Mouse (Mus musculus): ENCODE data around the gene Vrk1.

Vrk1 gene

DNA sequence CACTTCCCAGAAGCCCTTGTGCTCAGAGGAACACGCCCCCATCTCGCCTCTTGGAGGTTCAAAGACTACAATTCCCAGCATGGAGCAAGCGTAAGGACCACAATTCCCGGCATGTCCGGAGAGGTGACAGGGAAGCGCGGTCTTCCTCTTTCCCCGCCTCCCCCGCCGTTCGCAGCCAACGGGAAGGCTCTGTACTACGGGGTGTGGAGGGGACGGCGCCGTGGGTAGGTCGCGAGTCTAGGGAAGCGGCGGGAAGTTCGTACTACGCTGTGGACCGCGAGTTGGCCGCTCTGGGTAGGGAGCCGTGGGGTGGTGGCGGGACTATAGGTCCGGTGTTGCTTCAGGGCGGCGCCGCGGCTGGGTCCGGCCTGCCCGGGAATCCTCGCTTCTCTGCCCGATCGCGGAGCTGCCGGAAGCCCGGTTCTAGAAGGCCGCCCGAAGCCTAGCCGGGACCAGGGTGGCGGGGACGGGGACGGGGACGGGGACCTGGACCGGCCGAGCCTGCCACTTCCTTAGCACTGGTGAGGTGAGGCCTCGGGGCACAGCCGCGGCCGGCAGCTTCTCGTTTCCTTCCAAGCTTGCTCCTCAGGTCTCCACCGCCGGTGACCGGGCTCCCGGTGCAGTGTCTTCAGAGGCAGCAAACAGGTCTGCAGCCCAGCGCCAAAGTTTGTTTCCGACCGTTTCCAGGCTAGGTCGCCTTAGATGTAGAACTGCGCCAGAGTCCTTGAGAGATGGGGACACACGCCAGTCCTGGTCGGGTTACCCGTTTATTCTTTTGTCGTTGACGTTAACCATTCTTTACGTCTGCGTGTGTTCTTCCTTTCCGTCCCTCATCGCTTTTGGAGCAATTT is at the start of gene Vrk1:
Gene Vrk1 (plus strand): TSS at position 164 of the 851 bp plus-strand sequence.
- DNase-seq (ENCODE audit: low spot score in 2 of 2): peak; percentile 96

DNA sequence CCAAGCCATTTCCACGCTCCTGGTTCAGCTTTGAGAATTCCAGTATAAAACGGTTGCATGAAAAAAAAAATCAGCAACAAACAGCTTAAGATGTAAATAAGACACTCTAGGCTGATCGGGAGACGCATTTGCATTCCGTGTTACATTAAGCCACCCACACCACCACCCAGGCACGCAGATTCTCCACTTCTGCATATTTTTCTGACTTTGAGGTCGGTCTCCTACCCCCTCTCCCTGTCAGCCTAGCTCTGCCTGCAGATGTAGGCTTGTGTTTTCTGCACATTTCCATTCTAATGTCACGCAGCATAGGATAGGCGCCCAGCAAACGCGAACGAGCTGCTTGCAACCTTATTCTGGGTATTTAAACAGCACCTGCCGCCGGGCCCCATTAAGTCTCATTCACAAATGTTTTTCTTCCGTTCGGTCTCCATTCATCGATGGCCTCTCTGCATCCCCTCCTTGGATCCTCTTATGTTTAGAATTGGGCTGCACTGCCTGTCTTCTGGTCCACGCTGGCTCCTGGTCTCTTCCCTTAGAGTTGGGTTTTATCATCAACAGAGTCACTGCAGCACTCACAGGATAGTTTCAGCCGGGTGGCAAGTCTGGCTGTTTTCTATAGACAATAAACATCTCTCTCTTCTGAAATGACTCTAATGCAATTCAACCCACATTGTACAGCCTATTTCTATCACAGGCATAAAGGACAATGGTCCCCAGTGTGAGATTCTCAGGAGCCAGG is 49.3 kb upstream of the Vrk1 start:
- DNase-seq (ENCODE audit: low spot score in 2 of 2): peak; percentile 44 to 51

DNA sequence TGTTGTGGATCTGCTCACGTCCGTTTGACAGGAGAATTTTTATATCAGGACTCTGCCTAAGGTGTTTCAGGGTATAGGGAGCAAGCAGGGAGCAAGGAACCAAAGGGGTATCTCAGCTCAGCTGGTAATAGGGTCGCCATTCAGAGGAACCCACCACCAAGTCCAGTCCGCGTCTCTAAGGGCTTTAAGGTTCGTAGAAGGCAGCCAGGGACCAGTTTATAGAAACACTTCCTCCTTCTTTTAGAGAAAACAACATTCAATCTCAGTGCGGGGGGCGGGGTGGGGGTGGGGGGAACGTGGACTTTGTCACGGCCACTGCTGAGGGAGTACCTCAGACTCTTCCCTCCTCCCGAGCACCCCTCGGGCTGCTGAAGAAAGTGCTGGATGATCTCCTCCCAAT is 48.4 kb upstream of the Vrk1 start:
- no peak for DNase-seq (ENCODE audit: low spot score in 2 of 2)

DNA sequence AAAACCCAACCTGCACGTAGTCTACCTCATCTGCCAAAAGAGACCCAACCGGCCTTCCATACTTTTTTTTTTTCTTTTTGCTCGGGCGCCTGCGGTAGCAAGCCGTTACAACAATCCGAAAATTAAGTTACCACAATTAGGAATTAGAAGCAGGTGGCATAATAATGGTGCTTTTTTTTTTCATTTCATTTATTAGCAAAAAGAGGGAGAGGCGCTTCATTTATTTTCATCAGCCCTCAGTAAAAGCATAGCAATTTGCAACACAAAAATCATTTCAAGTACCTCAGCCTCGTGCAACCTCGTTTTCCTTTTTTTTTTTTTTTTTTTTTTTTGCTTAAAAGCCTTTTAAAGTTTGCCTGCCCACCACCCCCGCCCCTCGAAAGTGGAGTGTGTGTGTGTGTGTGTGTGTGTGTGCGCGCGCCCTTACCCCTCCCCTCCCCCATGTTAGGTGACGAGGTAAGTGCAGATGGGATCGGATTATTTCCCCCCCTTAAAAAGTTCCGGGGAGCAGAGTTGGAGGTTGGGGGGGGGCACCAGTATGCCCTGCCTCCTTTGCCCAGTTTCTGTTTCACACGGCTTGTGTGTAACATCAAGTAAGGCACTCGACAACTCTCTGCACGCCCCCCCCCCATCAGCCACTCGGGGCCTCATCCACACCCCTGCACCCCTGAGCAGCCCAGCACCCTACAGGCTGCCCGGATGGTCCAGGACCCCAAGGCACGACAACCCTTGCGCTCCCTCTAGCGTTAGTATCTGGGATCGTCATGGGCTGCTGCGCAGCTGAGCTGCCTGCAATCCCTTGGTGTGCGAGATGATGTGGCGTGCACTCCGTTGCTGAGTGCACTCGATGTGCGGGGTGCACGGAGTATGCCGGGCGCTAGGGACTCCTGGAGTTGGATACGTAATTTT is 47.7 kb upstream of the Vrk1 start:
- DNase-seq (ENCODE audit: low spot score in 2 of 2): peak; percentile 82 to 91

DNA sequence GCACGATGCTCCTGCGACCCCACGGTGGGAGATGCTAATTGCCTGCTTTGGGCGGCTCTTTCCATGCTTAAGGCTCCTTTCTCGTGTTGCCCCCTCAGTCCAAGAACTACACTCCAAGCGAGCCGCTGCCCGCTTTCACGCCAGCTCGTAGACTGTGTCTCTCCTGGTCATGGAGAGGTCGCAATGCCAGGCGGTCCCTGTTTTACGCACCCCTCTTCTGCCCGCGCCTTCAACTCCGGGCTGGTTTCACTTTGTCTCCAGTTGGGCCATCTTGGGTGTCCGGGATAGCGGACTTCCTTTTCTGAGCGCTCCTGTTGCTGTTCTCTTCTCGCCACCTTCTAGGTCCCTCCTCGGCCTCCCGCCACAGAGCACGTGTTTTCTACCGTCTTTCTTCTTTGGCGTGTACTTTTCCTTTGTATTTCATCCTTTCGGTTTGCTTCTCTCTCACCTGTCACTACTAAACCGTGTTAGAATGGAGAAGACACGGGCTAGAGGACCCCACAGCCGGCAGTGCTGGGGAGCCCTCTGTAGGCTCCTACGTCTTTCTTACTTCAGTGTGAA is 46.9 kb upstream of the Vrk1 start:
- no peak for DNase-seq (ENCODE audit: low spot score in 2 of 2)

DNA sequence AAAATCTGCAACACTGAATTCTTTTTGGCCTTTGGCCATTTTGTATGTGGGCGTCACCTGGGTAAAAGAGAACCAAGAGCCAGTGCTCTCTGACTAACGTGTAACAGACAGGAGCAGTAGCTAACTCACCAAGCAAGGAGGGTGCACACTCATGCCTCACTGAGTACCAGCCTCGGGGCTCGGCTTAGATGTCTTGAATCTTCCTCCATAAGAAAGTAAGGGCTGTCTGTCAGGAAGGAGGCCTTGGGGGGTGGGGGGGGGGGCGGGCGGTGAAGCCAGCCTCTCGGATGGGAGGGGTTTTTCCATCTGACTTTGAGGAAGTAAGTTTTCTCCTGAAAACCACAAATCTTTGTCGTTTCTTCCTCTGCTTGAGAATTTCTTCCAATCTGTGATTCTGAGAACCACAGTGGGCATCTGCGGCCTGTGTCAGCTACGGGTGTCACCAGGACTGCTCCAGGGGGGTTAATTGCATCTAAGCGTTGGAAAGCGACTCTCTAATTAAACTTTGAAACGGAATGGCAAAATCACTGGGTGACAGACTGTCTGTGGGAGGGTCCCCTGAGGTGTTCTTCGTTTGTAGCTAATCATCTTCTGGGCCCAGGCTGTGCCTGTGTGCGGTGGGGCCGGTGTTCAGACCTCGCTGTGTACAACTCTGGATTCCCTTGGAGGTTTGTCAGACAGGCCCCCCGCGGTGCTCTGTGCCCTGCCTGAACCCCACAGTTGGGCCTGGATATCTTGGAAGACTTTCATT is 43.0 kb upstream of the Vrk1 start:
- DNase-seq (ENCODE audit: low spot score in 2 of 2): no peak

DNA sequence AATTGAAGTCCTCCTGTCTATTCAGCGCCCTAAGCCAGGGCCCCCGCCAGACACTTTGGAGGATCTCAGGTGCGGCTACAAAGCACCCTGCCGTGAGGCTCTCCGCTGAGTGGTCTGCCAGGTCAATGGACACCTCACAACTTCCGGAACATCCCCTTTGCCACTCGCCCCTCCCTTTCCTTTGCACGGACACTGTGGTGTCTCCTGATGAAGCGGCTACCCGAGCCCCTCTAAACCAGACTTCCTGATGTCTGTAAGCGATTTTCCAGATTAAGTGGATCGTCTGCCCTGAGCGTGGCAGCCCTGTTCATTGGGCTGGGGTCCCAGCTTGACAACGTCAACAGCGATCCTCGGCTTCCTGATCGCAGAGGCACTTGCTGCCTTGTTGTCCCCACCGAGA is 42.2 kb upstream of the Vrk1 start:
- no peak for DNase-seq (ENCODE audit: low spot score in 2 of 2)

DNA sequence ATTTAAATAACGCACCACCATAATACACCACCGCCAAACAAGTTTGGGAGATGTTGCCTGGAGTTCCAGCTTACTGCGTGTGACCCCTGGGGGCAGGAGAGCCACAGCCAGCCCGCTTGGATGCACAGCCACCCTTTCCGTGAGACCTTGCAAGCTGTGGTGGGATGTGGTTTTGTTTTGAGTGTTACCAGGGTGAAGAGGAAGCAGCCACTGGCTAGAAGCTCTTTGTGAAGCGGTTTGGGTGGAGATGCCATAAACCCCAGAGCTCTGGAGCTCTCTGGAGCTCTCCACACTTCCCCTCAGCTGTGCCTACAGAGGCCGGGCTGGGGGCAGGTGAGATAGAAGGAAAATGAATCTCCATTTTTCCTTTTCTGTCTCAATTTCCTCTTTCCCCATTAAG is 38.8 kb upstream of the Vrk1 start:
- no peak for DNase-seq (ENCODE audit: low spot score in 2 of 2)

DNA sequence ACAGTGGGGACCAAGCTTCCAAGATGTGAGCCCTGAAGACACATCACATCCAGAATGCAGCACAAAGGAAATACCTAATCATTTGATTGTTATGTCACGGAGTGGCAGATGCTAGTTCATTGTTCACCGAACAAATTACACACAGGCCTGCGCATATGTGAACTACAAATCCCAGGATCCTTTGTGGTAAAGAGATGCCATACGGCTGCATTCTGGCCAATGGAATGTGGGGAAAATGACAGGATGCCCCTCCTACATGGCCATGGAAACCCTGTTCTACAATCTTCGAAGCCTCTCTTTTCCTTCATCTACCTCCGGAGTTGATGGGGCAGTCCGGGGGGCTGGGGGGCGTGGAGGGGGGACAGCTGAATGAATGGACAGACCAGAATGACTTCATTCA is 37.4 kb upstream of the Vrk1 start:
- no peak for DNase-seq (ENCODE audit: low spot score in 2 of 2)

DNA sequence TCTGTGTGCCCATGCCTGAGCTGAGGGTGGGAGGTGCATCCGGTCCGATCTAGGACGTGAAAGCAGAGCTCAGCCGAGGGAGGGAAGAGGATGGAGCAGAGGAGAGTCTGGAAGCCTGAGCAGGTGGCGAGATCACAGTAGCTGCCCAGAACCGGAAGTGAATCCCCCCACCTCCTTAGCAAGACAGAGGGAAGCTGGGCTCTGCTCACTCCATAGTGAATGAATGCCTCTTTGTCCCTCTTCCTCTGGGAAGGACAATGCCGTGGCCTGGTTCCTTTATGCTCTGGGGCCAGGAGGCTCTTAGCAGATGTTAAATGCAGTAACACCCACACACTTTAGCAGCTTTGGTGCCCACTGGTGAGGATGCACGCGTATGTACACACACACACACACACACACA is 36.3 kb upstream of the Vrk1 start:
- DNase-seq (ENCODE audit: low spot score in 2 of 2): no peak

DNA sequence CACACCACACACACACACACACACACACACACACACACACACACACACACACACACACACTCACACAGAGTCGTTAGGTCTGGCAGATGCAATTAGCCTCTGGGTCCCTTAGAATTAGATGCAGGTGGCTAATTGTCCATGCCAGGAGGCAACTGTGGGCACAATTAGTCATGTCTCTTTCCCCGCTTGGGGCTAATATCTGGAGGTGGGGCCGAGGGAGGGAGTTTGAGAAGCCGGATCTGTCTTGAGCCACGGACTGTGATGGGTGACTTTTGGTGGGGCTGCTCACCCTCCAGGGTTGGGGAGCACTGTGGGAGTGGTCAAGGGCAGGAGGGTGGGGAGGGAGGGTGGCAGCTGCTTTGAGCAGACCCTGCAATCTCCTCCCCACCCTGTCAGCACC is 35.9 kb upstream of the Vrk1 start:
- DNase-seq (ENCODE audit: low spot score in 2 of 2): no peak

DNA sequence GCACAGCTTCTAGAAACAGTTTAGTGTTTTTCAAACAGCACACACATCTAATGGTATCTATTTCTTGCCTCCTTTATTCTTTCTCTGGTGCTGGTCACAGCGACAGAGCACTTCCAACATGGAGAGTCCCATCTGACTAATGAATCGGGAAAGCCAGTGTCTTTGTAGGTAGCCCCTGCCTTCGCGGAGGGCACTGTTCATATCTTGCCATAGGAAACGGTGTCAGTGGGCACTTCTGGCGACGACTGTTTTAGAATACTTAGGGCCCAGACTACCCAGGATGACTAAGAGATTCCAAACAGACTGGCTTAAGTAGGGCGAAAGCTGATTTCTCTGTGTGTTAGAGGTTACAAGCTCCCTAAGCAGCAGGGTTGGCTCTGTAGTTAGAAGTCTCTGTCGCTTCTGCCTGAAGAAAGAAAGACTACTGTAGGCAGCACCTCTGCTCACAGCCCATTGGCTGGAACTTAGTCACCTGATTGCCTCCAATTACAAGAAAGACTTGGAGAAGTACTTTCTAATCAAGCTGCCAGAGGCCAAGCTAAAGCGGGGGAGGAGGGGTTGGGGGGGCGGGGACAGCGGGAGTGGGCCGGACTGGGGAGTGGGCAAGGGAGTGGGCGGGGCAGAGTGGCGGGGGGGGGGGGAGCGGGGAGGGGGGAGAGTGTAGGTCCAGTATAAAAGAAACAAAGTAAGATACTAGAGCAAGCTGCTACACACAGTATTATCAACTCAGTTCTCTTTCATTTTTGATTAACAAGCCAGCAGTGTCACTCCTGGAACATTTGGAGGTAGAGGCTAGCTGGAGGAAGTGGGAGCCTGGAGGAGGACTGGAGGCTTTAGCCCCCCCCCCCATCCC is 28.7 kb upstream of the Vrk1 start:
- DNase-seq (ENCODE audit: low spot score in 2 of 2): no peak

DNA sequence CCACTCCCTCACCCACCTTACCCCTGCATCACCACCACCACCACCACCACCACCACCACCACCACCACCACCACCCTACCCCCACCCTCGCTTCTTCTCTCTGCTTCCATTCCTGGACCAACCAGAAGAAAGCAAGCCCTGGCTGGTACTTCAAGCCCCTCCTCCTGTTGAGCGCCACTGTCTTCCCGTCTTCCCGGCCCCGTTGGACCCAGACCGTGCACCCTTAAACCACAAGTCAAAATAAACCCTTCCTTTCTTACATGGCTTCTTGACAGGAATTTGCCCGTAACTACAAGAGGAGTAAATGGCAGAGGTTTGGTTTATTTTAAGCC is 28.1 kb upstream of the Vrk1 start:
- no peak for DNase-seq (ENCODE audit: low spot score in 2 of 2)

DNA sequence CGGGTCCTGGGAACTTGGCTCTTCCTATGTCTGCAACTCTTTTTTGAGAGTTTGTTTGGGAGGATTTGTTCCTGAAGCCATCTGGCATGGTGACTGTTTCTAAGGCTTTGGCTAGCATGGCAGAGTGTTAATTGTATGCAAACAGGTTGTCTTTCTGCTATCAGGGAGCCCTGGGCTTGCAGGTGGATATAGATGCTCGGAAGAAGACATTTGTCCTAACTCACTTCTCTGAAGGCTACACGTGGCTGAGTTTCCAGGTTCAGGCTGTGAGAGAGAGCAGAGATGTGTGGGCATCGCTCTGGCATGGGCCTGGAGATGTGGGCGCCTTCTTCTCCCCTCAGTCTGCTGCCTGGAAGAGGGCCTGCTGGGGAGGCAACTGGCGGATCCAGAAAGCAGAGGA is 27.4 kb upstream of the Vrk1 start:
- DNase-seq (ENCODE audit: low spot score in 2 of 2): peak; percentile 25 to 31

DNA sequence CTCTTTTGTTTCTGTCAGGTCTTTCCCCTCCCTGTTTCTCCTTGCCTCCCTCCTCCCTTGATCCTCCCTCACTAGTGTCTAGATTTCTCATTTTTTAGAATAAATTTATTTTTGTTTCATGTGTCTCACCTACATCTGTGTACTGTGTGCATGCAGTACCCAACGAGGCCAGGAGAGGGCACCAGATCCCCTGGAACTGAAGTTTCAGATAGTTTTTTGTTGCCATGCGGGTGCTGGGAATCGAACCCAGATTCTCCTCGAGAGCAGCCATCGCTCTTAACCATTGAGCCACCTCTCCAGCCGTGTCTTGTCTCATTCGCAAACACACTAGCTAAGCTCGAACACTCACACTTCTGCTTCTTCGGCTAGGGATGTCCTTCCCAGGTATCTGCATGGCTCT is 26.5 kb upstream of the Vrk1 start:
- no peak for DNase-seq (ENCODE audit: low spot score in 2 of 2)

DNA sequence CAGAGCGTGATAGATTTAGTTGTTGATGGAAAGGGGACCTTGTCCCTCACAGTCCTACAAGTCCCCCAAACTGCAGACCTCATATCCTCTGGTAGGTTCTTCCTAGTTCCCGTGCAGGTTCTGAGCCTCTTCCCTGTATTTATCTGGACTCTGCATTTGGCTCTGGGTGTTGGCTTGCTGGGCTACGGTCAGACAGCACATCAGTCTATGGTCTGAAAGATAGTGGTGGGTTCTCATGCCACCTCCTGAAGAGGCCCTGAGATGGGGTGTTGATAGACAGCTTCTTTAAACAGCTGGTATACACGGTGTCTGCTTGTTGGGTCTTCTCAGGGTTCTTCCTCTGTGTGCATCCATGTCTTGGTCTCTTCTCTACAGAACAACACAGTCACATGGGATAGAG is 21.6 kb upstream of the Vrk1 start:
- DNase-seq (ENCODE audit: low spot score in 2 of 2): no peak

DNA sequence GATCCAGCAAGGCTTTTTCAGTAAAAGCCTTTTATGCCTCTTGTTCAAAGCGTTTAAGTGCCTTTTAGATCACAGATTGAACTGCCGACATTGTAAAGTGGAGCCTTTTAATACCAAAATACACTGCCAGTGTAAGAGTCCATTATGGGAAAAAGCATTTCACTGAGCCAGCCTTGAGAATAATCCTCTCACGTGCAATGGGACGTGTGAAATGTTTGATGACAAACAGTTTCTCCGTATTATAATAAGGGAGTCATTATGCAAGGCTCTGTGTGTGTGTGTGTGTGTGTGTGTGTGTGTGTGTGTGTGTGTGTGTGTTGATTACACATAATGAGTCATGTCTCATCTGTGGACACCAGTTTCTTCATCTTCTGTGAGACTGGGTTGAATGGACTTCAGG is 17.3 kb upstream of the Vrk1 start:
- DNase-seq (ENCODE audit: low spot score in 2 of 2): no peak

DNA sequence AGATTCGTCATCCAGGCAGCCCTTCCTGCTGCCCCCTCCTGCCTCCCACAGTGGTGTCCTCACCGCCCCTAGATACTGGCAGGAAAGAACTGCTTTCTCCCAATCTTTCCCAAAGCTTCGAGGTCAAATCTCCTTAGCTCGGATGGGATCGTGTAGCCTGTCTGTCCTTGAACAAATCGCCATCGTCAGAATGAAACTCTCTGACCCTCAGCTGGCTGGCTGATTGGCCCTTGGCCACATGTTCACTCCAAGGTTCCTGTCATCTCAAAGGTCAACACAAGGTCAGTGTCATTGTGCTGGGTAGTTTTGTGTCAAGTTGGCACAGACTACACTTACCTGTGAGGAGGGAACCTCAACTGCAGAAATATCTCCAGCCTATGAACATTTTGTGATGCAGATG is 16.7 kb upstream of the Vrk1 start:
- no peak for DNase-seq (ENCODE audit: low spot score in 2 of 2)

DNA sequence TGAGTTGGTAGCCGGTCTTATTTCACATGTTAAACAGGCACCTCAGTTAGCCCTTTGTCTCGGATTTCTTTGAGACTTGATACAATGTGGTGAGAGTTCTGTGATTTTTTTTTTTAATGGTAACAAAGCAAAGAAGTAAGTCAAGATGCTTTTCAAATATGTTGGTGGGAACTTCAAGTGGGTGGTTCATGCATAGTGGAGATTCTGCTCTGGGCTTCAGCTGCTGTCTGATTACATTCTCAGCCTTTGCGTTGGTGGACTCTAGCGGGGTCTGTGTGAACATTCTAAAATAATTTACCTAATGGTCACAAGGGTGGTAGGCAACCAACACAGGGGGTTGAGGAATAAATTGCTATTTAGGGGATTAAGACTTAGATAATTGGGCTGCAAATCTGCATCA is 14.1 kb upstream of the Vrk1 start:
- DNase-seq (ENCODE audit: low spot score in 2 of 2): no peak

DNA sequence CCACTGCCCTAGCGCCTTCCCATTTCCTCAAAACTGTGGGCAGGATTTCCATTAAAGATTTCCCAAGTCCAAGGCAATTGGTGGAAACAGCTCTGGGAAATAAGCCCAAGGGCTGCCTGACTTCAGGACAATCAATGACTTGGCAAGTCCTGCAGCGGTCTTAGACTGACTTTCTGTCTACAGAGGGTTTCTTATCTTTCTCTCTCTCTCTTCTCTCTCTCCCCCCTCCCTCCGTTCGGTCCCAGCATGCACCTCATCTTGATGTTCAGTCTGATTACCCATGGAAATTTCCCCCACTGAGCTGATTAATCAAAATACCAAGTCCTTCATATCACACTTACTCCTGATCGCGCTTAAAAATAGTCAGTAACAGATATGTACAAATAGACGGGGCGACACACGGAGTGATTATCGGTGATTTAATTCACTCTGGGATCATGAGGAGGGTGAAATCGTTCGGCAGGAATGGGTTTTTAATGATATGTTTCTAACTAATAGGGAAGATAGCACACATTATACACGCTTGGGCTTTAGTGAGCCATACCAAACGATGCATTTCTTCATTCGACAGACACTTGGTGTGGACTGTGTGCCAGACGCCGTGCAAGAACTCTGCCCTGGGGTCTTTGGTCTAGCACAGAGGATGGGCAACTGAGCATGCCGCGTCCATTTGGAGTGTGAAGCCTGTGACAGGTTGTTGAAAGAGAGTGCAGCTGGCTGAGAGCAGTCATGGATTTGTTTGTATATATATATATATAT is 12.8 kb upstream of the Vrk1 start:
- DNase-seq (ENCODE audit: low spot score in 2 of 2): no peak
